Mouse (Mus musculus): ENCODE results near the gene Cbx7. TPM values are rescaled to one million over a fixed set of nuclear protein-coding genes. Genes with fewer than 3 reads are reported as not detected.

The Cbx7 gene
- total and polyA plus RNA-seq, 3 experiments: 8.1 to 12.4 (median 12.1) TPM

DNA sequence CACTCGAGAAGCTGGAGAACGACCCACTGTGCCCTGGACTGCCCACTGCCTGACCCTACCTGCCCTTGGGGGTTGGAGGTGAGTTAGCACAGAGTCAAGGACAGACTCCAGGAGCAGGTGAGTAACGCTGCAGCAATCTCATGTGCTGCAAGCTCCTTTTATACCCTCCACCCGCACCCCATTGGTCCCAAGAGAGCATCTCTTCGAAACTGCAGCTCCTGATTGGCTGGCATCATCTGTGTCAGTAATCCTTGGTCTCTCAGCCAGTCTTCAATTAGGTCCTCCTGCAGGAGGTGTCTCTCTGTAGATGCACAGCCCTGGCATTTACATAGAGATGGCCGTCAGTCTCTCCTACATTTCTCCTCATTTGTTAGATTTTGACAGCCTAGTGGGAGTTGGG, 3.6 kb downstream of the Cbx7 start:
- Histone ChIP-seq H3K36me3 (replicated peaks in 1 of 2; ENCODE audit: control insufficient read depth in 1 of 2, insufficient read depth in 1 of 2, low read length in 1 of 2) (no peaks in the 10 kb centered on the region), H3K9me3 (replicated peaks; ENCODE audit: low read length) (no peaks in the 10 kb centered on the region), H3K79me2 (replicated peaks; ENCODE audit: control insufficient read depth, extremely low read depth, insufficient read depth, poor library complexity, severe bottlenecking) (no peaks in the 10 kb centered on the region), H3K4me3 (replicated peaks in 1 of 3; ENCODE audit: low read depth in 2 of 3, low read length in 2 of 3, poor library complexity in 1 of 3) (no peak overlapping the region), H3K27me3 (replicated peaks) (peaks cover 14% of the 10 kb centered on the region), H3K27ac (ENCODE audit: insufficient read depth, low read depth) (no peak overlapping the region), H3K9ac (ENCODE audit: insufficient read depth, low read depth) (no peak overlapping the region), H3K4me2 (ENCODE audit: insufficient read depth, low read depth, poor library complexity, severe bottlenecking) (no peak overlapping the region), H3K4me1 (ENCODE audit: control insufficient read depth in 1 of 2, insufficient read depth in 2 of 2) (peaks cover 0 to 4% of the 10 kb centered on the region in 2 experiments; a peak in 1 of 4 replicates)
- dilution Hi-C loops (cut with MboI; ENCODE audit: extremely low pct_ligation_motif_present, extremely low pct_unique_long_range_greater_than_20kb, low sequenced_read_pairs): no loop called here
- TF ChIP-seq CTCF (conservative IDR thresholded peaks at IDR 0.05 in 1 of 2, IDR thresholded peaks at IDR 0.05 in 1 of 2; ENCODE audit: low read depth in 2 of 2, low read length in 2 of 2): no peak
- no peak for TF ChIP-seq CHD1 (IDR thresholded peaks at IDR 0.05; ENCODE audit: low read depth, low read length)
- TF ChIP-seq NELFE (IDR thresholded peaks at IDR 0.05; ENCODE audit: low read depth, low read length): no peak
- no peak for TF ChIP-seq SIN3A (IDR thresholded peaks at IDR 0.05; ENCODE audit: low read length)
- no peak for TF ChIP-seq TBP (conservative IDR thresholded peaks at IDR 0.05; ENCODE audit: low read depth, low read length)
- no peak for DNase-seq (ENCODE audit: extremely low read depth)
- in situ Hi-C loops (cut with MboI; ENCODE audit: low pct_ligation_motif_present, low pct_unique_long_range_greater_than_20kb, low sequenced_read_pairs): no loop called here

DNA sequence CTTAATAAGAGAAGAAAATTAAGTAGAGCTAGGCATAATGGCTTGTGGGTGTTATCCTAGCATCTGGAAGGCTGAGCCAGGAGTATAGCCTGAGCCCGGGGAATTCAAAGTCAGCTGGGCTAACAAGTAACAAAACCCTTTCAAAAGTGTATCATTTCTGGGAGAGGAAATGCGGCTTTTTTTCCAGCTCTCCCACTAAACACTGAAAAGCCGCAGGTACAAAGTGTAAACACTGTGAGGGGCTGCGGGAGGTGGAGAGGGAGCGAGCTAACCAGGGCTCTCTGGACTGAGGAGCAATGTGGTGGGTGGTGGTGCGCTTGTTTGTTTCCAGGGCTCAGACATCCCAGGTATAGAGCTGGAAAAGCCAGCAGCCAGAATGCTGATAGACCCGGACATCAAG, 6.5 kb downstream of the Cbx7 start:
- H3K4me3 ChIP-seq (replicated peaks in 1 of 3; ENCODE audit: low read depth in 2 of 3, low read length in 2 of 3, poor library complexity in 1 of 3): no peak overlapping the region
- no peak for DNase-seq (ENCODE audit: extremely low read depth)
- no peak overlapping the region for H3K27ac ChIP-seq (ENCODE audit: insufficient read depth, low read depth)
- H3K4me2 ChIP-seq (ENCODE audit: insufficient read depth, low read depth, poor library complexity, severe bottlenecking): no peak overlapping the region
- dilution Hi-C loops (cut with MboI; ENCODE audit: extremely low pct_ligation_motif_present, extremely low pct_unique_long_range_greater_than_20kb, low sequenced_read_pairs) (no loop called here), in situ Hi-C loops (cut with MboI; ENCODE audit: low pct_ligation_motif_present, low pct_unique_long_range_greater_than_20kb, low sequenced_read_pairs) (loop anchor here (5.0 kb wide), 1 partner anchor 33 kb away; no protein-coding TSS in a partner anchor)
- H3K4me1 ChIP-seq (ENCODE audit: control insufficient read depth in 1 of 2, insufficient read depth in 2 of 2): no peaks in the 10 kb centered on the region
- peaks cover 16% of the 10 kb centered on the region for H3K27me3 ChIP-seq (replicated peaks)
- no peaks in the 10 kb centered on the region for H3K79me2 ChIP-seq (replicated peaks; ENCODE audit: control insufficient read depth, extremely low read depth, insufficient read depth, poor library complexity, severe bottlenecking)
- no peaks in the 10 kb centered on the region for H3K36me3 ChIP-seq (replicated peaks in 1 of 2; ENCODE audit: control insufficient read depth in 1 of 2, insufficient read depth in 1 of 2, low read length in 1 of 2)
- no peak overlapping the region for H3K9ac ChIP-seq (ENCODE audit: insufficient read depth, low read depth)
- no peaks in the 10 kb centered on the region for H3K9me3 ChIP-seq (replicated peaks; ENCODE audit: low read length)
- no peak for TF ChIP-seq IRF4 (IDR thresholded peaks at IDR 0.05; ENCODE audit: low read depth, low read length)
- no peak for TF ChIP-seq ZC3H11A (IDR thresholded peaks at IDR 0.05; ENCODE audit: low read depth, low read length)

DNA sequence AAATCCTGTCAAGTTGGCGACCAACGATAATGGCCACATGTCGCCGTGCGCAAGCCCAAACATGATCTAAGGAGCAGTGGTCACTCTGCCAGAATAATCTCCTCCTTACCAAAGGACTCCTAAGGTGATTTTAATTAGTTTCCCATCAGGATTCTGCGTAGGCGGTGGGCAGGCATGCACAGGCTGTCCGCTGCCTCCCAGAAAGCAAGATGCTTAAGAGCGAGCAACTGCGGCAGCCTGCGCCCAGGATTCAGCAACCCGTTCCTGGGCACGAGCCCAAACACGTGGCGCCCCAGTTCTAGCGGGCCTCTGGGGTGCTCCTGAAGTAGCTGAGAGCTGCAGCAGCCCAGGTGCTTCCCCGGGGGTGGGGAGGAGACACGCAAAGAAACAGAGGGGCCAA, 8.3 kb downstream of the Cbx7 start:
- DNase-seq (ENCODE audit: extremely low read depth): no peak
- Histone ChIP-seq H3K27ac (ENCODE audit: insufficient read depth, low read depth) (no peak overlapping the region), H3K4me3 (replicated peaks in 1 of 3; ENCODE audit: low read depth in 2 of 3, low read length in 2 of 3, poor library complexity in 1 of 3) (no peak overlapping the region), H3K79me2 (replicated peaks; ENCODE audit: control insufficient read depth, extremely low read depth, insufficient read depth, poor library complexity, severe bottlenecking) (no peaks in the 10 kb centered on the region), H3K9me3 (replicated peaks; ENCODE audit: low read length) (no peaks in the 10 kb centered on the region), H3K4me1 (ENCODE audit: control insufficient read depth in 1 of 2, insufficient read depth in 2 of 2) (peaks cover 0 to 10% of the 10 kb centered on the region in 2 experiments; a peak in 2 of 4 replicates), H3K27me3 (replicated peaks) (peaks cover 20% of the 10 kb centered on the region), H3K4me2 (ENCODE audit: insufficient read depth, low read depth, poor library complexity, severe bottlenecking) (no peak overlapping the region), H3K36me3 (replicated peaks in 1 of 2; ENCODE audit: control insufficient read depth in 1 of 2, insufficient read depth in 1 of 2, low read length in 1 of 2) (no peaks in the 10 kb centered on the region), H3K9ac (ENCODE audit: insufficient read depth, low read depth) (no peak overlapping the region)
- TF ChIP-seq TCF12 (IDR thresholded peaks at IDR 0.05; ENCODE audit: low read depth, low read length) (no peak), ZKSCAN1 (IDR thresholded peaks at IDR 0.05; ENCODE audit: borderline replicate concordance, low read depth, low read length) (no peak), MYC (IDR thresholded peaks at IDR 0.05; ENCODE audit: low read depth, low read length) (no peak), BHLHE40 (IDR thresholded peaks at IDR 0.05; ENCODE audit: low read depth, low read length) (no peak), ETS1 (conservative IDR thresholded peaks at IDR 0.05; ENCODE audit: low read depth, low read length) (no peak), NELFE (IDR thresholded peaks at IDR 0.05; ENCODE audit: low read depth, low read length) (no peak), MAX (IDR thresholded peaks at IDR 0.05; ENCODE audit: low read length) (no peak), KAT2A (IDR thresholded peaks at IDR 0.05; ENCODE audit: insufficient replicate concordance, low read length) (no peak), MAZ (IDR thresholded peaks at IDR 0.05; ENCODE audit: low read depth, low read length) (no peak), ZNF384 (IDR thresholded peaks at IDR 0.05; ENCODE audit: low read depth, low read length) (no peak), EP300 (IDR thresholded peaks at IDR 0.05; ENCODE audit: low read length) (no peak), SIN3A (IDR thresholded peaks at IDR 0.05; ENCODE audit: low read length) (no peak), JUN (IDR thresholded peaks at IDR 0.05; ENCODE audit: insufficient read depth, low read depth, low read length) (no peak), MAFK (IDR thresholded peaks at IDR 0.05; ENCODE audit: insufficient replicate concordance, low read length) (no peak), CHD2 (IDR thresholded peaks at IDR 0.05; ENCODE audit: low read length) (no peak), IRF4 (IDR thresholded peaks at IDR 0.05; ENCODE audit: low read depth, low read length) (no peak)
- dilution Hi-C loops (cut with MboI; ENCODE audit: extremely low pct_ligation_motif_present, extremely low pct_unique_long_range_greater_than_20kb, low sequenced_read_pairs) (no loop called here), in situ Hi-C loops (cut with MboI; ENCODE audit: low pct_ligation_motif_present, low pct_unique_long_range_greater_than_20kb, low sequenced_read_pairs) (loop anchor here (5.0 kb wide), 1 partner anchor 35 kb away; no protein-coding TSS in a partner anchor)
